Mouse (Mus musculus) spleen, postnatal 10 days (tissue): Measurements from ENCODE around the gene Ccl1.

Experiments used
- DNase-seq, 2 experiments: peaks; one replicate each; pipeline ENCODE4 v3.0.0; 2021 to 2022; ENCODE audit warnings: low spot score in 2 of 2

Gene Ccl1

GRCm38 (mm10) chr11:82132977-82133376 lies 172.5 kb downstream of the Ccl1 start:
- DNase-seq, result no peak
